Mouse (Mus musculus): Measurements from ENCODE around the gene Atad1.
"Not testable (repeated sequence)": the region's sequence is repeated elsewhere in the genome, so short reads cannot be mapped to it uniquely, and the experiment has no call there.

The Atad1 gene

DNA sequence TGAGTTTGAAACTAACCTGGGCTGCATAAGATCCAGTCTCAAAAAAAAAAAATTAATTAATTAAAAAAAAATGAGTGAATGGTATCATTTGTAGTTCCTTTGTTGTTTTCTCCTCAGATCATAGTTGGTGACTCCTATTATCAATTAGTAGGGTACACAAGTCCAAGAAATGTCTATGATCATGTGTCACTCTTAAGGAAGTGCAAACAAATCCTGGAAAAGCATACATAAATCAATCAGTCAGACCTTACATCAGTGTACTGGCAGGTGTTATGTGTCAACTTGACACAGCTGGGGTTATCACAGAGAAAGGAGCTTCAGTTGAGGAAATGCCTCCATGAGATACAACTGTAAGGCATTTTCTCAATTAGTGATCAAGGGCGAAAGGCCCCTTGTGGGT, 71.8 kb downstream of the Atad1 start:
- DNase-seq (ENCODE audit: low read depth): not testable (repeated sequence)

DNA sequence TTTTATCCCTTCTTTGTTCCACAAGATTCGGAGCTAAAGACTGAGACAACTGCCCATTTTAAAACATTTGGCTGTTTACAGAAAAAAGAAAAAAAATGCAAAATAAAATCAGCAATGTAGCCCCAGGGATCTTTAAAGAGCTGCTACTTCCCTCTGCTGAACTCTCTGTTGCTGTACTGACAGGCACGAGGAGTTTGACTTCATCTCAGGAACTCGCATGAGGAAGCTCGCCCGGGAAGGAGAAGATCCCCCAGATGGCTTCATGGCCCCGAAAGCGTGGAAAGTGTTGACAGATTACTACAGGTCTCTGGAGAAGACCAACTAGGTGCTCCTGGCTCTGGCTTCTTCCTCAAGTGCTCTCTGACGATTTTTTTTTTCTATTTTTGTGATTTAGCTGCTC, 74.3 kb downstream of the Atad1 start:
- no peak for DNase-seq (ENCODE audit: low read depth)

DNA sequence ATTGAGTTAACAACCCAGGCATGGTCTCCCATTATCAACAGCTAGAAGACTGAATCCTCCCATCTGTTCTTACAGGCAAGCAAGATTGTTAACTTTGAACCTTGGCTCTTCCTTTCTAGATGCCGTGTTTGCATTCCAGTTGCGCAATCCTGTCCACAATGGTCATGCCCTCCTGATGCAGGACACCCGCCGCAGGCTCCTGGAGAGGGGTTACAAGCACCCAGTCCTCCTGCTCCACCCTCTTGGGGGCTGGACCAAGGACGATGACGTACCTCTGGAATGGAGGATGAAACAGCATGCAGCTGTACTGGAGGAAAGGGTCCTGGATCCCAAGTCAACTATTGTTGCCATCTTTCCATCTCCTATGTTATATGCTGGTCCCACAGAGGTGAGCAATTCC, 76.7 kb downstream of the Atad1 start:
- no peak for DNase-seq (ENCODE audit: low read depth)

DNA sequence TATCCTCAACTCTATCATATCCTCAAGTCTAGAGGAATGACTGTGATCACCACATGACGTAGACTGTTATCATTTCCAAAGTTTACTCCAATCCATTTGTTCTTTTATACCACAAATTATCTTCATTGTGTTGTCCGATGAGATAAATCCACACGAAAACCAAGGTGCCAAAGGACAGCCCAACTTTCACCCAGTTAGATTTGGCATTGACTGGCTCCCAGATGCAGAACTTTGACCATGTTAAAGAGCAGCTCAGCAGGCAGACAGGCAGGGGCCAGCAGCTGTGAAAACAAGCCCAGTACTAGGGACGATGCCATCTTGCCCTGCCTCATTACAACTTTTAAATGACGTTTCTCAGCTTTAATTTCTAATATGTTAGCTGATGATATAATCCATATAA, 80.2 kb downstream of the Atad1 start:
- no peak for DNase-seq (ENCODE audit: low read depth)

DNA sequence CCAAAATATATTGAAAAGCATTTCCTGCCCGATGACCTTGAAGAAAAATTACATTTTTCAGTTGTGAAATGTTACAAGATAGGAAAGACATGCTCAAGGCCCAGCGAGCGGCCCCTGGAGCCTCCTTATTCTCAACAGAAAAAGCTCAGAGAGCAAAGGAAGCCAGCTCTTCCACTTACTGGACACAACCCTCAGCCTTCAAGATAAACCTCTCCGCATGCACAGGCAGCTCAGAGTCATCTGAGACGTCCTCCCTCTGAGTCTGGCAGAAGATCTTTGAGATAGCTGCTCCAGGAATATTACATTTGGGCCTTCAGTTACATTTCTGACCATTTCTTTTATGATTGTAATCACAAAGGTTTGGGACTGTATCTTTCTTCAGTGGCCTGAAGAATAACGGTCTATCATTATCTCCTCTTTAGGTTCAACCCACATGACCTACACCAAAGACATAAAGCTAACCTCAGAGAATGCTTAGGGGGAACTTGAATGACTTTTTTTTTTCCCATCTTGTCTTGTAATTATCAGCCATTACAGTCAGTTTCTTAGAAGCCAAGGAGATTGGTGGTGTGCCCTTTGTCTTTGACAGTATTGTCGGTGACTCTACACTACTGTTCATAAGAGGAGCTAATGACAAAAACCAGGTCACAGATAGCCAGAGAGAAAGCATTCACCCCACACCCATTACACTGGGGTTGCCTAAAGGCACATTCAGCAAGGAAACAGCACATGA, 85.8 kb downstream of the Atad1 start:
- no peak for DNase-seq (ENCODE audit: low read depth)

DNA sequence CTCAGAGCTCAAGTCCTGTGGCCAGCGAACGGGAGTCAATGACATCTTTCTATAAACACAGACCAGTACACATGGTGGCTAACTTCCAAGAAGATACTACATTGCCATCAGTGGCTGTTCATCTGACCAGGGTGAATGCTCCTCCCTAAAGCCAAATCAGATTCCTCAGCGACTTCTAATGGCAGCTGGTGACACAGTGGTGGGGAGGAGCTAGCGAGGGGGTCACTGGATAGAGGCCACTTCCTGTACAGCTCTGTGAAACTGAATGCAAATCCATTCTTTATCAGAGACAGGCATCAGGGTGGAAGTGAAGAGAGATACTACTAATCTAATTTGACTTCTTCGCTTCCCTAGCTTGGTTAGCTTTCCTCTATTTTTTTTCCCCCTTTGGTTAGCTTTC, 86.5 kb downstream of the Atad1 start:
- no peak for DNase-seq (ENCODE audit: low read depth)

DNA sequence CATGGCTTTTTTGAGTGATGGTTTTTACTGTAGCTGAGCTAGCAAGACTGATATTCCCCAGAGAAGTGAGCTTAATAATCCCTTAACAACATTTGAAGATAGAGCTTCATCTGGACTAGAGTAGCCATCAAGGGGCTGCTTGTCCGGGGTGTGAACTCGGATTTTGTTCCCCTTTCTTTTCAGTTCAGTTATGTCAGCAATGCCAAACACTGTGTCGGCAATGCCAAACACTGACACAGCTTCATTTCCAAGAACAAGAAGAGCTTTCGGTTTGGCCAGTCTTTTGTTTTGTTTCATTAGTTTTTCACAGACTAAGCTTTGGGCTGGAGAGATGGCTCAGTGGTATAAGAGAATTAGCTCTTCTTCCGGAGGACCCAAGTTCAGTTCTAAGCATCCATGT, 88.5 kb downstream of the Atad1 start:
- DNase-seq (ENCODE audit: low read depth): no peak

DNA sequence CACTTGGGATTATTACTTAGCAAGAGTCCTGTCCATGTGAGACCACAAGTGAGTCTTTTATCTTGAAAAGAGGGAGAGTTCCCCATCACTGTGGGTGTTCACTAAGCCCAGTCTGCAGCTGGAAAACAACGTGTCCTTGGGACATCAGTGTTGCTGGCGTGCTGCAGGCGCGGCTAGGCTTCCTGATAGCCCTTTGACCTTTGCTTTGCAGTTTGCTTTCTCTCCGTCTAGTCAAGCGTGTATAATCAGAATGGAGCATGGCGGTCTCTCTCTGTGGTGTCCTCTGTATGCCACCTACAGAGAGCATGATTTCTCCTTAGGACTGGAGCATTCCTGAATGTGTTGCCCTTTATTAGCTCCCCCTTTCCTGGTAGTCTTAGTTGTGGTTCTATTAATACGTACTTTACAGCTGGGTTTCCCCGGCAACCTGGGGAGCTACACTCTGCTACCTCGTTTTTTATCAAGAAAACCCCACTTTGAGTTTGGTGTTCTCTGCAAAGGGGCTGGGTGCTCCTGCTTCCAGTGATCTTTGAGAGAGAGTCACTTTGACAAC, 91.5 kb downstream of the Atad1 start:
- no peak for DNase-seq (ENCODE audit: low read depth)

DNA sequence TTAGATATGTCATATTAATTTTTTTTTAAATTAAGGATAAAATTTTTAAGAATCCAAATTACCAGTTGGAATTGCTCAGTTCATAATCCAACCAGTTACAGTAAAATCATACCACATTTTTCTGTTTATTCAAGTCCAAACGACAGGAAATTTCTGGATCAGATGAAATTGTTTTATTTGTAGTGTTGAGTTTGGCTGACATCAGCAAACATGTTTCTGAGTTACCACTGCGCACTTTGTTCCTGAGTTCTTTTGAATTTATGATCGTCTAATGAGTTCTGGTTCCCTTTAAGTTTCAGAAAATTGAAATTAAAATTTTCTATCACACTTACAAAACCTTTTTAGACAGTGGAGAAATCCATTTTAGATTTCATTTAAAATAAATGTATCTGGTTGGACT, 93.2 kb downstream of the Atad1 start:
- no peak for DNase-seq (ENCODE audit: low read depth)

DNA sequence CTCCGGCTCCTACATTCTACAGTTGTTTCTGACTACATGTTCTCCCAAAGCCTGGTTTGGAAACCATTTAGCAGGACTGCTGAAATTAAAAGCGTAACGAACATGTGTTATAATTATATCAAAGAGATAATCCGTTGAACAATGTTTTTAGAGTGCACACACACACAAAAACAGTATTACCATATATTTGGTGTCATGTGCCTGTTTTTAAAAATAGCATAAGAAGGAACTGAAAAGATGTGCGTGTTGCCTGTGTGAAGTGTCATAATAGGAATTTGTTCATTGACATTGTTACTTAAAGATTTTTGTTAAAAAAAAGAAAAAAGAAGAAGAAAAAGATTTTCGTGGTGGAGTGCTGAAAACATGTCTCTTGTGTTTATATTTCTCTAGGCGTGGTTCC, 93.6 kb downstream of the Atad1 start:
- DNase-seq (ENCODE audit: low read depth): no peak

DNA sequence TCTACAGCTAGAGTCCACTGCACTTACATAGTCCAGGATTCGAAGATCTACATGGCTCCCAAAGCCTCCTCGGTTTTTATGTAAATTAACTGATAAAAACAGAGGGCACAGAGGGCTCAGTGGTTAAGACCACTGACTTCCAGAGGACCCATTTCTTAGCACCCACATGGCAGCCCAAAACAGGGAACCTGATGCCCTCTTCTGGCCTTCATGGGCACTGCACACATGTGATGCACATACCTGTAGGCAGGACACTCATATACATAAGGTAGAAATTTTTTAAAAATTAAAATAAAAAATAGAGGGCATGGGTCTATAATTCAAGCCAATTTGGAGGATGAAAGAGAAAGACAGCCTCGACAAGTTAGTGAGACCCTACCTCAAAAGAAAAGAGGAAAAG, 95.9 kb downstream of the Atad1 start:
- DNase-seq (ENCODE audit: low read depth): no peak

DNA sequence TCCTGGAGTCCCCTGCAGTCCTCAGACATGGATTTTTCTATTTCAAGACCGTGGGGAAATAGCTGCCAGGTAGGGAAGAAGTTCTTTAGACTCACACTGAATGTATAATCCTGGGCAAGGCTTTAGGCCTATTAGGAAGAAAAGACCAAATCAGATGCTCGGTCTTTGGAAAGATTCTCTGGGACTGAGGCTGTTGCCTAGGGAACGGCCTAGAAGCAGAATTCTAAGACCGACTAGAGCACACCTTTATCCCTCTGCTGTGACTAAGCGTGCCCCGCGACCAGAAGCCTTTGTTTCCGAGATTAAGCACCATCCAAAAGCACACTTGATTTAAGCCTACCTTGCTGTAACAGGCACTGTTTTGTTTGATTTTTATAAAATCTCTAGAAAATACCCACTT, 97.6 kb downstream of the Atad1 start:
- no peak for DNase-seq (ENCODE audit: low read depth)

DNA sequence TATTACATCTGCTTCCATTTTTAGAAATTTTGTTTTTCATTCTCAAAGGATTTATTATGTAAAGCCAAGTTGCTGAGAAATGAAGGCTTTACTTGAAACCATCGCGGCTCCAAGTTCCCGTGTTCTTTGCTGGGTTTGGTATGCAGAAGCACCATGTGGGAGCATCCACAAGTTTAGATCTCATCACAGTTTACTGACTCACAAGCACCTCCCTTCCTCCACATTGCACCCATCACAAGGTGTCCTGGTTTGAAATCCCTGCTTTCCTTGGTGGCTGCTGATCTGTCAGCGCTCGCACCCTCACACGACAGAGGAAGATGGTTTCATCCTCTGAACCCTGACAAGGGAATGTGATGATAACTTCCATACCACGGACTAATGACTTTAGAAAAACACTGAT, 98.1 kb downstream of the Atad1 start:
- no peak for DNase-seq (ENCODE audit: low read depth)

DNA sequence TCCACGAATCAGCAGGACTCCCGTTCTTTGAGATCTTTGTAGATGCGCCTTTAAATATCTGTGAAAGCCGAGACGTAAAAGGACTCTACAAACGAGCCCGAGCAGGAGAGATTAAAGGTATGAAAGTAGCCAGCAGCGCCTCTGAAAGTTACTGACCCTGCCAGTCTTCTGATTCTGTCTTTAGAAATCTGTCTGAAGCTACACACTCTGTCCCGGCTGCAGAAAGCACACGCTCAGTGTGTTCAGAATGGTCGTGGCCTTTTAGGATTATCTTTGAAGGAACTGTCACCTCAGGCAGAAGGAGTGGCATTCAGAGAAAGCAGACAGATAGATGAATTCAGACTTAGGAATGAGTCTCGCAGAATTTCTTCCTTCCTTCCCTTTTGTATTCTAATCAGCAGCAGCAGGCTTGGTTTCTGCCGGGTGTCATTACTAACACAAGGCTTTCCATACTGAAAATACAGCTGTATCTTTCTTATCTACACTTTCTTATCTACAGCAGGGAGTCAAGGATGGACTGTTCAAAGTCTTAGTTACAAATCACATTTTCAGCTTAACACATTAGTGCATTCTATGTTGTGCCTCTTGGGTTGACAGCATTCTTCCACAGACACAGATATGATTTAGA, 101.2 kb downstream of the Atad1 start:
- DNase-seq (ENCODE audit: low read depth): no peak

DNA sequence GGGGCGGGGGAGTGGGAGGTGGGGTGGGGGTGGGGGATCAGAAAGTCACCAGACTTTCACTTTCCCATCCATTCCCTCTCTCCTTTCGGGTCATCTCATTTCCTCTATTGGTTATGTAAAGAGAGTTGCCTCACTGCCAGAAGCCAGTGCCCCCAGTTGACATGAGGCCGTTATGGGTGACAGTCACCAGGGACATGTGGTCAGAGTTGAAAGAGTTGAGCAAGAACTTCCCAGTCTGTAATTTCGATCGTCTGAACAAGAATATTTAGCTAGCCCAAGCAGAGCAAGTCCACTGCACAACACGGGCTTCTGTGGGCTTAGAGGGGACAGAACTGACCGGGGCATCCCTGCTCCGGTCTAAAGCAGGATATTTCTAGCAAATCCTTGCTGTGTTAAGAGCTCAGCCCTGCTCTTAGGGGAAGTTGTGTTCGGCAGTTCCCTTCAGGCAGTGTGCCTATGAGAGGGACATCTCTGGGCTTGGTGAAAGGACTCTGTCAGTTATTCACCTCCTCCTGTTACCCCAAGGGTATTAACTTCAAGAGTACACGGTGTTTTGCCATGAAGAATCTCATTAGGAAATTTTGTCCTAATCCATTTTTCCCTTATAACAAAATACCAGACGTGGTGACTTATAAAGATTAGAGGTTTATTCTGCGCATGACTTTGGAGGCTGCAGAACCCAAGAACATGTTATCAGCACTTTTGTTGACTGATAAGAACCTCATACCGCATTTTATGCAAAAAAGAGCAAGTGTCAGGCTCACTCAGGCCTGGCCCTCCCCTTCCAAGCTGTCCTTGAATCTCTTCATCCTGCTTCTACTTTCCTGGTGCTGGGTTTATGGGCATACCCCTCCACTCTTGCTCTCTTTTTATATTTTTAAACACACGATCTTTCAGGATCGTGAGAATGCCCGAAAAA, 102.0 kb downstream of the Atad1 start:
- no peak for DNase-seq (ENCODE audit: low read depth)

DNA sequence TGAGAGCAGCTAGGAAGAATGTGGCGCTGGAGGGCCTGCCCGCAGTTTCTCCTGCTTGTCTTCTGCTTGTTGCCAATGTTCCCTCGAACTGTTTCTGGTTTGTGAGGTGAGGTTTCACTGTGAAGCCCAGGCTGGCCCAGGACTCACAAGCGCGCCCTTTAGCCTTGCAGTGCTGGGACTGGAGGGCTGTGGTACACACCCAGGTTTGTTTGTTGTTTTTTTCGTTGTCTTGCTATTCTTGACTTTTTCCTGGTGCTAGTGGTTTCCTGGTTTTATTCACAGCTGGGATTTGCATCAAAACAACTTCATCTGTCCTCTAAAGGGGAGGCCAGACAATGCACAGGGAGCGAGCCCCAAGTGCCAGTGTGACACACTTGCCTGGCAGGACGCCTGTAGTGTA, 104.7 kb downstream of the Atad1 start:
- no peak for DNase-seq (ENCODE audit: low read depth)

DNA sequence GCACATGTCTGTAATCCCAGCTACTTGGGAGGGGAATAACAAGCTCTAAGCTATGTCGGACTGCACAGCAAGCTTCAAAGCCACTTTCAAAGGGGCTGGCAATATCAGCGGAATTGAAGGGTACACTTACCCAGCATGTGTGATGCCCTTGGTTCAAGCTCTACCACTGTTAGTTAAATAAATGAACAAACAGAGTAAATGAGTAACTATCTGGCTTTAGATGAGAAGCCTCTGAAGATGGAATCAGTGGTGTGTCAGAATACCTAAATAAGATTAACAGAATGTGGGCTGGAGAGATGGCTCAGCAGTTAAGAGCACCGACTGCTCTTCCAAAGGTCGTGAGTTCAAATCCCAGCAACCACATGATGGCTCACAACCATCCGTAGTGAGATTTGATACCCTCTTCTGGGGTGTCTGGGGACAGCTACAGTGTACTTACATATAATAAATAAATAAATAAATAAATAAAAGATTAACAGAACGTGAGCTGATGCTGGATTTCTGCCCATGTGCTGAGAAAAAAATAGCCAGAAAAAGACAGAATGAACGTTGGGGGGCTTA, 110.9 kb downstream of the Atad1 start:
- no peak for DNase-seq (ENCODE audit: low read depth)

DNA sequence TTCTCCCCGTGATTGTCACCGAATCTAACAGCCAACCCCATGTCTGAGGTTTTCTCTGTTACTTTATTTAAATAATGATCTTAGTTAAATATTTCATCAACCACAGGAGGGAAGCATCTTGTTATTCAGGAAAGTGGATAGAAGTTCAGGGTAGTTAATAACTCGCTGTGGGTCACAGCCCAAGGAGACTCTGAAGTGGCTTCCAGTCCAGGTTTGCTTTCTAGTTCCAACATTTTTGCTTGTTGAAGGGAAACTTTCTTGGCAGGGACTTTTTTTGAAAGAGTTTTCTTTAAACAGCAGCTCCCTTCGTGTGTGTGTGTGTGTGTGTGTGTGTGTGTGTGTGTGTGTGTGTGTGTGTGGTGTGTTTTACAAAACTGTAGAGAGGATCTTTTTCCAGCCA, 112.0 kb downstream of the Atad1 start:
- DNase-seq (ENCODE audit: low read depth): no peak

DNA sequence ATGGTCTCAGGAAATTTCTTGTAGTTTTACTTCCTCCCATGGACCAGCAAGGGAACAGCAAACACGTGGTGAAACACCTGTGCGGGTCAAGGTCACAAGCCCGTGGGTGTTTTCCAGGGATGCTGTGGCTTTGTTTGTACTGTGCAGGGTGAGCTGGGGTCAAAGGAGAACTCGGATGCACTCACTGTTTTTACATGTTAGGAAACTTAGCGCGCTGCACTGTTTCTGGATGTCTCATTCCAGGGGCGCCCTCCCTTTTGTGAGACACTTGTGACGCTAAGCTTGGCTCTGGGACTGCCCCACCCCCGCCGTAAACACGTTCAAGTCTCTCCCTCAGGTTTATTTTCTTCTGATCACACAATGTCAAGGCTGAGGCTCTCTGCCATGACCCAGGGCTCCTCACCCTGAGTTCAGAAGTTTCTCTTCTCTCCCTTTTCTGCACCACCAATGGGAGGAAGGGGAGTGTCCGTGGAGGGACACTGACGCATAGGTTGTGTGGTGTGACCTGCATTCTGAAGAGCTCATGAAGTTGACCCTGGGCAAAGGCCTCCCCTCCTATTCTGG, 112.7 kb downstream of the Atad1 start:
- DNase-seq (ENCODE audit: low read depth): peak; percentile 3

DNA sequence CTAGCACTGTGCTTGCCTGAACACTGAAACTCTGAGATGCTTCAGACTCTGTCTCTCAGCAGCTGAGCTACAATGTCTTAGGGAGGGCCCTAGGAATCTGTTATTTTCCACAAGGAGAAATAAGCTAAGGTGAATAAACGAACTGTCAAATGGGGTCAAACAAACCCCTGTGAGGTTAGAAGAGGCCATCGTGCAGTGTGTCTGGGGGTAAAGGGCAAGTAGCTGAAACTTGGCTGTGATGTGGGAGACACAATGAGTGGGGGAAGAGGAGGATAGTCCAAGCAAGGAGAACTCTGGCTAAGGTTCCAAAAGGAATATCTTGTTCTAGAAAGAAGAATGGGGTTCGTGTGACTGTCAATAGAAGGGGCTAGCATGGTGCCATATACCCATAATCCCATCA, 117.4 kb downstream of the Atad1 start:
- no peak for DNase-seq (ENCODE audit: low read depth)
